Mouse (Mus musculus) spleen, adult 2 months (tissue): Measurements from ENCODE around the gene Sertad3. TPM values are rescaled to one million over a fixed set of nuclear protein-coding genes. Genes with fewer than 3 reads are reported as not detected.

Source experiments
- DNase-seq, 2 experiments: peaks; one replicate each; pipeline versions ENCODE4 v3.0.0 to v3.0.0-alpha.2; 2012 to 2021; ENCODE audit warnings: low spot score in 2 of 2, low read depth in 1 of 2
- H3K27ac ChIP-seq: fragments of 200-500 bp; 2 replicates; pipeline ENCODE4 v1.5.1; 2012; ENCODE audit warnings: low read length, inconsistent platforms; ENCODE audit not compliant: insufficient read depth
- H3K27me3 ChIP-seq: fragments of 200-500 bp; 2 replicates; pipeline ENCODE4 v1.6.1; 2012; ENCODE audit warnings: mild to moderate bottlenecking, moderate library complexity, low read length, inconsistent platforms; ENCODE audit not compliant: control insufficient read depth, insufficient read depth
- H3K36me3 ChIP-seq: fragments of 200-500 bp; 2 replicates; pipeline ENCODE4 v1.6.1; 2012; ENCODE audit warnings: mild to moderate bottlenecking, low read length, inconsistent platforms; ENCODE audit not compliant: control insufficient read depth, insufficient read depth
- H3K4me1 ChIP-seq: fragments of 200-500 bp; 2 replicates; pipeline ENCODE4 v1.6.1; 2011; ENCODE audit warnings: inconsistent platforms; ENCODE audit not compliant: control insufficient read depth, insufficient read depth, insufficient read length
- H3K4me3 ChIP-seq: fragments of 200-500 bp; 2 replicates; pipeline ENCODE4 v1.5.1; 2011; ENCODE audit warnings: mild to moderate bottlenecking, inconsistent platforms; ENCODE audit not compliant: insufficient read depth, insufficient read length; ENCODE audit errors: extremely low read depth
- CTCF ChIP-seq: fragments of 200-500 bp; IDR thresholded peaks from 2 replicates; pipeline ENCODE4 v1.5.1; 2011; ENCODE audit warnings: mild to moderate bottlenecking, inconsistent platforms; ENCODE audit not compliant: insufficient read depth, insufficient read length, insufficient replicate concordance; ENCODE audit errors: extremely low read depth
- POLR2A ChIP-seq: fragments of 200-500 bp; IDR thresholded peaks from 2 replicates; pipeline ENCODE4 v1.6.1; 2011; ENCODE audit warnings: low read depth, low read length, inconsistent platforms
- WGBS: fragments of 180-500 bp; shearing (Covaris S2); methylation state at CpG from one replicate; pipeline ENCODE4 v1.1.7; 2018; 5-methylcytosine and 5-hydroxymethylcytosine counted together
- polyA plus RNA-seq: library from polyadenylated mRNA; depleted of rRNA; stranded (reverse); fragments of >200 nt; gene quantifications from 2 replicates; pipeline ENCODE4 v1.2.3, GENCODE M21; 2012

The Sertad3 gene
- polyA plus RNA-seq, 1 experiment, result 16.0 TPM

DNA sequence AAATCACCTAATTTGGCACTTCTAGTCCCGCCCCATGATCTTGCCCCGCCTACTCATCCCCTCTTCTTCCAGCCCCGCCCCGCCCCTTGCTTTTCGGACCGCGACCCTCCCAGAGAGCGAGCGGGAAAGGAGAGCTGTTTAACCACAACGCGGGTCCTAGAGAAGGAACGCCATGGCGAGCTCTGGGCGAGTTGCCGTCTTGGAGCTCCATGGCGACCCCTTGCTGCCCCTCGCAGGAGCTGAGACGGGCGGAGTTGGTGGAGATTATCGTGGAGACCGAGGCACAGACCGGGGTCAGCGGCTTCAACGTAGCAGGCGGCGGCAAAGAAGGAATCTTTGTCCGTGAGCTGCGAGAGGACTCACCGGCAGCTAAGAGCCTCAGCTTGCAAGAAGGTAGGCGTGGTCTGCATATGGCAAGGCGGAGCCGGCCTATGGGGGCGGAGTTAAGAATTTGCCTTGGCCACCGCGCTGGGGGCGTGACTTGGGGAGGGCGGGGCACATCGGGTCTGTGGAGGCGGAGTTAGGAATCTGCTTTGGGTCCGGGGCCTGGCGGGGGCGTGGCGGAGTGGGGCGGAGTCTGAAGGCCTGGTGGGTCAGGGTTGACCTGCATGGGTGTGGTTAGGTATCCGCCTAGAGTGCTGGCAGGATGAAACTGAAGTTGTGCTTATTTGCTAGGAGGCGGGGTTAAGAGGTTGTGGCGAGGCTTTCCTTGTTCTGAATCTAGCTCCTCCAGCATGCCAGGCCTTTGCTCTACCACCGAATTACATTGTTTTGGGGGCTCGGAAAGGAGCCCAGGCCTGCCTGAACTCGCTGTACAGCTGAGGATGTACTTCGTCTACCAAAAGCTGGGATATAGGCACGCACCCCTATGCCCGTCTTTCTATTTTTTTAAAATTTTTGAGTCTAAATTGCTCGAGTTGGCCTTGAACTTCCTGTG, 34.4 kb downstream of the Sertad3 start:
- H3K4me1 ChIP-seq, result peaks cover 7% of the 10 kb centered on the region; the same call in 1 of the 2 replicates
- H3K36me3 ChIP-seq, result no peaks in the 10 kb centered on the region
- no peaks in the 10 kb centered on the region for H3K27me3 ChIP-seq
- peak; percentile 92 to 100 for DNase-seq
- peak overlapping the region; percentile 91 for H3K27ac ChIP-seq
- H3K4me3 ChIP-seq, result peak overlapping the region; percentile 63
- under 1% methylated on average over 54 of the region's 54 CpGs for WGBS
- TF ChIP-seq CTCF (no peak), POLR2A (no peak)

DNA sequence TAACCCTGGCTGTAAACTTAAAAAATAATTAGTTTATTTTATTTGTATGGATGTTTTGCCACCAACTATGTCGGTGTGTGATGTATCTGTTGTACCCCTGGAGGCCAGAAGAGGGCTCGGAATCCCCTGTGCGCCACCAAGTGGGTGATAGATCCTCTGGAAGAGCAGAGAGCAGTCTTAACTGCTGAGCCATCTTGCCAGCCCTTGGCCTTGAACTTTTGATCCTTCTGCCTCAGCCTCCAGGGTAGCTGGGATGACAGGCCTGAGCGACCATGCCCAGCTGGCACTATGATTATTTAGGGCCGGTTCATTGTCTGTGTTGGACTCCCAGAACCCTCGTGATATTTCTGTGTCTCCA, 35.1 kb downstream of the Sertad3 start:
- Histone ChIP-seq H3K4me1 (peaks cover 7% of the 10 kb centered on the region; the same call in 1 of the 2 replicates), H3K4me3 (peak overlapping the region; percentile 48; the same call in 1 of the 2 replicates), H3K27me3 (no peaks in the 10 kb centered on the region), H3K27ac (peak overlapping the region; percentile 74; the same call in 1 of the 2 replicates), H3K36me3 (no peaks in the 10 kb centered on the region)
- TF ChIP-seq CTCF (peak; percentile 57; the same call in 1 of the 2 replicates), POLR2A (no peak)
- 25% methylated on average over 6 of the region's 6 CpGs for WGBS
- peak; percentile 62 to 67 for DNase-seq

DNA sequence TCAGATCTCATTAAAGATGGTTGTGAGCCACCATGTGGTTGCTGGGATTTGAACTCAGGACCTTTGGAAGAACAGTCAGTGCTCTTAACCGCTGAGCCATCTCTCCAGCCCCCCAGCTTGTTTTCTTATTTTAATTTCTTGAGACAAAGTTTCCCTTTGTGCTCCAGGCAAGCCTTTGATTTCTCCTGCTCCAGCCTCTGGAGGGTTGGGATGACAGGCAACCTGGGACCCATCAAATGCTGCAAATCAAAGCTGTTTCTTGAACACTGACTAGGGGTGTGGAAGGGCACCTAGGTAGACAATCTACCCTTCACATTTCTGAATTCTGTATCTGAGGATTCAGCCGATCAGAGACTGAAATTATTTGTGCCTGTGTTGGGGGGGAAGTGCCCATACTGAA, 37.2 kb downstream of the Sertad3 start:
- 94% methylated on average over 2 of the region's 2 CpGs for WGBS
- TF ChIP-seq POLR2A, result no peak
- no peak for TF ChIP-seq CTCF
- H3K4me3 ChIP-seq, result no peak overlapping the region
- no peak for DNase-seq
- H3K36me3 ChIP-seq, result no peaks in the 10 kb centered on the region
- H3K4me1 ChIP-seq, result peaks cover 7% of the 10 kb centered on the region; the same call in 1 of the 2 replicates
- H3K27me3 ChIP-seq, result no peaks in the 10 kb centered on the region
- no peak overlapping the region for H3K27ac ChIP-seq

DNA sequence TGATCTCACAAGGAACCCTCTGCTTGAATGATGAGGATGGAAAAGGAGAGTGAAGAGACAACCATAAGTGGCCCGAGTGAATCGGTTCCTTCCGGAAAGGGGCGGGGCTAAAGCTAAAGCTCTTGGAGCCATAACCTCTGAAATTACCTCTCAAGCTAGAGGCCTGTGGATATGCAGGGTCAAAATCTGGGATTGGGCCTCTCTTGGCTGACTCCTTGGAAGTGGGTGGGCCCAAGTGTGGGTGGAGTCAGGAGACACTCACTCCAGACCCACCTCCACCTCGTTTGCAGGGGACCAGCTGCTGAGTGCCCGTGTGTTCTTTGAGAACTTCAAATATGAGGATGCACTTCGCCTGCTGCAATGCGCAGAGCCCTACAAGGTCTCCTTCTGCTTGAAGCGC, 41.4 kb downstream of the Sertad3 start:
- TF ChIP-seq CTCF, result no peak
- no peak for TF ChIP-seq POLR2A
- Histone ChIP-seq H3K4me1 (no peaks in the 10 kb centered on the region), H3K27ac (no peak overlapping the region), H3K4me3 (no peak overlapping the region), H3K36me3 (no peaks in the 10 kb centered on the region), H3K27me3 (no peaks in the 10 kb centered on the region)
- DNase-seq, result no peak
- WGBS, result 83% methylated on average over 9 of the region's 9 CpGs

DNA sequence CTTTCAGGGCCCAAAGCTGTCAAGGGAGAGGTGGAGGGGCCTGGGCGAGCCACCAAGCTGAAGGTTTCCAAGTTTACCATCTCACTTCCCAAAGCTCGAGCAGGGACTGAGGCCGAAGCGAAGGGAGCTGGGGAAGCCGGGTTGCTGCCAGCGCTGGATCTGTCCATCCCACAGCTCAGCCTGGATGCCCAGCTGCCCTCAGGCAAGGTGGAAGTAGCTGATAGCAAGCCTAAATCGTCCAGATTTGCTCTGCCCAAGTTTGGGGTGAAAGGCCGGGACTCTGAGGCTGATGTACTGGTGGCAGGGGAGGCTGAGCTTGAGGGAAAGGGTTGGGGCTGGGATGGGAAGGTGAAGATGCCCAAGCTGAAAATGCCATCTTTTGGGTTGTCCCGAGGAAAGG, 44.7 kb downstream of the Sertad3 start:
- no peaks in the 10 kb centered on the region for H3K4me1 ChIP-seq
- no peaks in the 10 kb centered on the region for H3K27me3 ChIP-seq
- DNase-seq, result no peak
- no peak overlapping the region for H3K4me3 ChIP-seq
- H3K36me3 ChIP-seq, result no peaks in the 10 kb centered on the region
- no peak overlapping the region for H3K27ac ChIP-seq
- WGBS, result 87% methylated on average over 9 of the region's 9 CpGs
- TF ChIP-seq POLR2A (no peak), CTCF (no peak)

DNA sequence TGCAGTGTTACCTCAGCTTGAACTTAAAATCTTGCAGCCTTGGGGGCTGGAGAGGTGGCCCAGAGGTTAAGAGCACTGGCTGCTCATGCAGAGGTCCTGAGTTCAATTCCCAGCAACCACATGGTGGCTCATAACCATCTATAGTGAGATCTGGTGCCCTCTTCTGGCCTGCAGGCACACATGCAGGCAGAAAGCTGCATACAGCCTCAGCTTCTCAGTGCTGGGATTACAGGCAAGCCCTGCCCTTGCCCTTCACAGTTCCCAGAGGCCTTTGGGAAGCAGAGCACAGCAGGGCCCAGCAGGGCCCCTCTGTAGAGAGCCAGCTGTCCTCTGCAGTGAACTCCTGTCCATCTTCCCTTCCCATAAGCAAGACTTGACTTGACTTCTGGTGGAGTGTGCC, 46.5 kb downstream of the Sertad3 start:
- no peak for DNase-seq
- no peaks in the 10 kb centered on the region for H3K4me1 ChIP-seq

DNA sequence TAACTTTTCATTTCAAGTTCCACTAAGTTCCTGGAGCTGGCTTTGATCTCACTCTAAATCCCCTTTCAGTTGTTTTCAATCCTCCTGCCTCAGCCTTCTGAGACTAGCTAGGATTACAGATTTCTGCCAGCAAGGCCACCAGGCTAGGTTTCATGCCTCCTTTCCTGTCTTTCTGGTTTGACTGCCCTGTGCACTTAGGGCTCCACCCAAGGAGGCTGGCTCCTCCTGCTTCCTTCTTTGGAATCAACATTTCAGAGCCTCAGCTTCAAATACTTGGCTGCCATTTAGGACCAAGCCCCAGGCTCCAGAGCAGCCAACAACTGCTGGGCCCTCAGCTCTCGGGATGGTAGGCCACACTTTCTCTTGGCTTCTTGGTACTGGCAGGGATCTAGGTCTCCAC, 47.0 kb downstream of the Sertad3 start:
- Histone ChIP-seq H3K27me3 (no peaks in the 10 kb centered on the region), H3K4me1 (no peaks in the 10 kb centered on the region), H3K27ac (no peak overlapping the region), H3K36me3 (no peaks in the 10 kb centered on the region), H3K4me3 (no peak overlapping the region)
- DNase-seq, result no peak
- WGBS, result 73% methylated on average over 1 of the region's 1 CpGs
- TF ChIP-seq CTCF (no peak), POLR2A (no peak)

More for the DNA sequence above, 46.5 kb downstream of the Sertad3 start:
- H3K4me3 ChIP-seq, result no peak overlapping the region
- TF ChIP-seq POLR2A, result no peak
- TF ChIP-seq CTCF, result no peak
- H3K36me3 ChIP-seq, result no peaks in the 10 kb centered on the region
- H3K27ac ChIP-seq, result no peak overlapping the region
- no peaks in the 10 kb centered on the region for H3K27me3 ChIP-seq
